Mouse (Mus musculus) cerebellum, adult 18-20 months (tissue): ENCODE results near the gene Gm21773.
"Not testable (repeated sequence)": the region's sequence is repeated elsewhere in the genome, so short reads cannot be mapped to it uniquely, and the experiment has no call there.

ENCODE experiments used
- DNase-seq, 2 experiments: peaks; one replicate each; pipeline ENCODE4 v3.0.0; 2021

Gm21773 gene

DNA sequence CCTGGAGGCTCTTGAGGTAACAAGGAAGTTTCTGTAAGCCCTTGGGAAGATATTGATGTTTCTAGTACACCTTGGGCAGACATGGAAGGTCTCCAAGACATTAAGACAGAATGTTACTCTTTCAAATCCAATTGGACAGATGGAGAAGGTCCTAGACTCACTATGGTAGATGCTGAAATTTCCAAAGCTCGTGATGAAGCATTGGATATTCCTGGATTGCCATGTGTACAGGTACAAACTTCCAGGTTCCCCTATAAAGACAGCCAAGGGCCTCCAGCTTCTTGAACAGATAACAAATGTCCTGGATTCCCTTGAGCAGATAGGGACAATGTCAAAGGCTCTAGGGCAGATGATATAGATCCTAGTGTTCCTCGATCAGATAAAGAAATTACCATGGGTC, at the start of gene Gm21773:
Gm21773 (minus strand) TSS at position 101 of the 400 bp plus-strand sequence.
- not testable (repeated sequence) for DNase-seq
